Mouse (Mus musculus) left cerebral cortex, adult 18-20 months (tissue): ENCODE data around the gene Scube2. TPM values are rescaled to one million over a fixed set of nuclear protein-coding genes. Genes with fewer than 3 reads are reported as not detected.
A peak's percentile ranks its signal among the peaks of the same experiment; 100 is the strongest.

ENCODE experiments used
- DNase-seq, 2 experiments: peaks; one replicate each; pipeline ENCODE4 v3.0.0; 2021 to 2022; ENCODE audit warnings: low spot score in 2 of 2, mixed read lengths in 1 of 2
- long read RNA-seq, 2 experiments: library from polyadenylated mRNA; stranded (forward); transcript quantifications; one replicate each; pipeline ENCODE4 v2.0.0; 2021
- total RNA-seq, 2 experiments: library from RNA; stranded (reverse); gene quantifications; 2 replicates each; pipeline ENCODE4 v1.2.3; 2021

Scube2 gene
- 1 to 10 TPM in 1 of 2 experiments, under 1 TPM in 1; 0.93 to 1.1 TPM for total RNA-seq
- long read RNA-seq, experiment 1: 0 reads
- long read RNA-seq, experiment 2: 0 reads

- no peak for DNase-seq
Measured at GRCm38 (mm10) chr7:109865370-109866229, at the start of gene Scube2. Scube2 (minus strand) TSS chr7:109865679.

GRCm38 (mm10) chr7:109906165-109906564, 40.7 kb upstream of the Scube2 start:
- no peak for DNase-seq

- no peak for DNase-seq
Measured at GRCm38 (mm10) chr7:109900921-109901320, 35.4 kb upstream of the Scube2 start.

- DNase-seq: no peak
Measured at GRCm38 (mm10) chr7:109898911-109899310, 33.4 kb upstream of the Scube2 start.

GRCm38 (mm10) chr7:109892530-109892929, 27.1 kb upstream of the Scube2 start:
- peak; percentile 81 to 84 for DNase-seq

GRCm38 (mm10) chr7:109891786-109892185, 26.3 kb upstream of the Scube2 start:
- DNase-seq: no peak

- no peak for DNase-seq
Measured at GRCm38 (mm10) chr7:109890256-109890655, 24.8 kb upstream of the Scube2 start.

- no peak for DNase-seq
Measured at GRCm38 (mm10) chr7:109889300-109889699, 23.8 kb upstream of the Scube2 start.

GRCm38 (mm10) chr7:109886249-109886648, 20.8 kb upstream of the Scube2 start:
- DNase-seq: no peak

- no peak for DNase-seq
Measured at GRCm38 (mm10) chr7:109882574-109882973, 17.1 kb upstream of the Scube2 start.

- no peak for DNase-seq
Measured at GRCm38 (mm10) chr7:109881561-109882099, 16.2 kb upstream of the Scube2 start.

GRCm38 (mm10) chr7:109879158-109879557, 13.7 kb upstream of the Scube2 start:
- no peak for DNase-seq

GRCm38 (mm10) chr7:109876085-109876484, 10.6 kb upstream of the Scube2 start:
- DNase-seq: no peak

GRCm38 (mm10) chr7:109875598-109875997, 10.1 kb upstream of the Scube2 start:
- no peak for DNase-seq

GRCm38 (mm10) chr7:109875033-109875432, 9.6 kb upstream of the Scube2 start:
- DNase-seq: no peak

GRCm38 (mm10) chr7:109873170-109873569, 7.7 kb upstream of the Scube2 start:
- DNase-seq: no peak

GRCm38 (mm10) chr7:109871232-109871631, 5.8 kb upstream of the Scube2 start:
- DNase-seq: no peak

- no peak for DNase-seq
Measured at GRCm38 (mm10) chr7:109868498-109868897, 3.0 kb upstream of the Scube2 start.

- no peak for DNase-seq
Measured at GRCm38 (mm10) chr7:109866643-109867042, 1.2 kb upstream of the Scube2 start.

- DNase-seq: no peak
Measured at GRCm38 (mm10) chr7:109863561-109863960, 1.9 kb downstream of the Scube2 start.

GRCm38 (mm10) chr7:109860162-109860561, 5.3 kb downstream of the Scube2 start:
- DNase-seq: no peak

- DNase-seq: no peak
Measured at GRCm38 (mm10) chr7:109859354-109859753, 6.1 kb downstream of the Scube2 start.
